Mouse (Mus musculus): ENCODE data around the gene Mrgprb8. TPM values are rescaled to one million over a fixed set of nuclear protein-coding genes. Genes with fewer than 3 reads are reported as not detected.
"Not testable (repeated sequence)": the region's sequence is repeated elsewhere in the genome, so short reads cannot be mapped to it uniquely, and the experiment has no call there.

The Mrgprb8 gene
- polyA plus RNA-seq (2012; rRNA removed), result not detected in 2 replicates

GRCm38 (mm10) chr7:48388226-48388625 lies at the start of gene Mrgprb8:
TSS of gene Mrgprb8 (plus strand) at chr7:48388526.
- WGBS, result 59% methylated on average over 2 of the region's 2 CpGs
- H3K27me3 ChIP-seq (ENCODE audit: control insufficient read depth, insufficient read depth, low read length), result no peaks in the 10 kb centered on the region; the same call in 1 of the 2 replicates
- no peak for TF ChIP-seq CTCF (IDR thresholded peaks at IDR 0.05; ENCODE audit: borderline replicate concordance, insufficient read depth, low read depth, low read length)
- no peak for TF ChIP-seq POLR2A (IDR thresholded peaks at IDR 0.05; ENCODE audit: borderline replicate concordance, insufficient read depth, low read length)
- no peaks in the 10 kb centered on the region for H3K4me1 ChIP-seq (ENCODE audit: control insufficient read depth, insufficient read depth, low read length)
- DNase-seq, result no peak
- no peak within 1 kb of the TSS for H3K4me3 ChIP-seq (replicated peaks; ENCODE audit: insufficient read depth, low read depth, low read length)
- no peak within 1 kb of the TSS for H3K27ac ChIP-seq (ENCODE audit: insufficient read depth, low read length)

- H3K4me3 ChIP-seq (replicated peaks; ENCODE audit: insufficient read depth, low read depth, low read length); H3K27ac ChIP-seq (ENCODE audit: insufficient read depth, low read length); H3K4me1 ChIP-seq (ENCODE audit: control insufficient read depth, insufficient read depth, low read length); H3K27me3 ChIP-seq (ENCODE audit: control insufficient read depth, insufficient read depth, low read length); DNase-seq: not testable (repeated sequence)
- 69% methylated on average over 3 of the region's 3 CpGs for WGBS
Measured at GRCm38 (mm10) chr7:48435936-48436335, 47.6 kb downstream of the Mrgprb8 start.

GRCm38 (mm10) chr7:48436581-48436980 lies 48.3 kb downstream of the Mrgprb8 start:
- H3K27ac ChIP-seq (ENCODE audit: insufficient read depth, low read length), result no peak overlapping the region
- H3K4me3 ChIP-seq (replicated peaks; ENCODE audit: insufficient read depth, low read depth, low read length), result no peak overlapping the region

More at GRCm38 (mm10) chr7:48436581-48436980, 48.3 kb downstream of the Mrgprb8 start:
- 29% methylated on average over 3 of the region's 3 CpGs for WGBS
- no peak for DNase-seq
- no peaks in the 10 kb centered on the region for H3K27me3 ChIP-seq (ENCODE audit: control insufficient read depth, insufficient read depth, low read length)
- H3K4me1 ChIP-seq (ENCODE audit: control insufficient read depth, insufficient read depth, low read length), result no peaks in the 10 kb centered on the region
- TF ChIP-seq POLR2A (IDR thresholded peaks at IDR 0.05; ENCODE audit: borderline replicate concordance, insufficient read depth, low read length) (no peak), CTCF (IDR thresholded peaks at IDR 0.05; ENCODE audit: borderline replicate concordance, insufficient read depth, low read depth, low read length) (no peak)

Other genes with a start within 250 kb of the Mrgprb8 start
- not detected in 2 replicates for gene Mrgprb5, start 219.5 kb upstream of the Mrgprb8 start, polyA plus RNA-seq (2012; rRNA removed)
- not detected in 2 replicates for gene Mrgprb4, start 189.2 kb upstream of the Mrgprb8 start, polyA plus RNA-seq (2012; rRNA removed)
- gene Mrgprb1, start 67.8 kb downstream of the Mrgprb8 start, polyA plus RNA-seq (2012; rRNA removed), result not detected in 2 replicates
- gene Mrgprx2, start 110.8 kb downstream of the Mrgprb8 start, polyA plus RNA-seq (2012; rRNA removed), result 0.02 TPM in 1 of 2 replicates, not detected in the other
- gene Mrgprb2, start 169.6 kb downstream of the Mrgprb8 start, polyA plus RNA-seq (2012; rRNA removed), result not detected in 2 replicates